Mouse (Mus musculus): ENCODE results near the gene Pde4dip. TPM values are rescaled to one million over a fixed set of nuclear protein-coding genes. Genes with fewer than 3 reads are reported as not detected.

The Pde4dip gene
- polyA plus RNA-seq, 1 experiment from 2014 or later, result 50.7 TPM

DNA sequence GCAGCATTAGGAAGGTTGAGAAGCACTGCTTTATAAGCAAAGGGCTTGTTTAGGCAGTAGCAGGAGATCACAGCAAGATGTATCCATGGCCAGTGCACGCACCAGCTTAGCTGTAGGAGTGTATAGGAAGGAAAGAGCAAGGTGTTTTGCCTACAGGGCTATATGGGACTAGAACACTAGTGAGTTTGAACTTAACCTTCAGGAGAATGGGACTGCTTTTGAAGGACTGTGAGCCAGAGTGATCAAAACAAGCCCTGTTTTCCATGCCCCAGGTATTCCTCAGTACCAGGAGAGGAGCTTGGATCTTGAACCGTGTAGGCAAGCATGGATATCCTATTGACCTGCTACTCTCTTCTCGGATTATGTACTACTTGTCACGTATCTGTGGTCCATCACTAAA is 247.1 kb downstream of the Pde4dip start:
- no peaks in the 10 kb centered on the region for H3K4me1 ChIP-seq
- H3K9ac ChIP-seq, result no peak overlapping the region
- no peaks in the 10 kb centered on the region for H3K27me3 ChIP-seq
- 90% methylated on average over 4 of the region's 4 CpGs for WGBS
- H3K27ac ChIP-seq, result no peak overlapping the region
- H3K4me3 ChIP-seq, result no peak overlapping the region
- no peak for ATAC-seq (ENCODE audit: low FRiP score)
- H3K9me3 ChIP-seq (replicated peaks), result no peaks in the 10 kb centered on the region
- no peaks in the 10 kb centered on the region for H3K36me3 ChIP-seq
- no peak overlapping the region for H3K4me2 ChIP-seq (replicated peaks)

Small RNA genes lying within 50 kb of the gene (microRNA-seq; reads per million reads assigned to microRNA genes)
- gene Mir7225, result not detected

Other genes starting within 250 kb of the Pde4dip start
- gene Prkab2, start 230.5 kb downstream of the Pde4dip start, polyA plus RNA-seq (2016; fragmentation: Nextera tagmentation; extraction: Ambion mirVana), result 9.3 and 10.7 TPM in 2 replicates
- not detected in 2 replicates for gene Gm17651, start 214.0 kb downstream of the Pde4dip start, polyA plus RNA-seq (2016; fragmentation: Nextera tagmentation; extraction: Ambion mirVana)
- 104 and 114 TPM in 2 replicates for gene Sec22b, start 12.5 kb upstream of the Pde4dip start, polyA plus RNA-seq (2016; fragmentation: Nextera tagmentation; extraction: Ambion mirVana)
- 26.5 and 30.1 TPM in 2 replicates for gene Notch2, start 124.8 kb upstream of the Pde4dip start, polyA plus RNA-seq (2016; fragmentation: Nextera tagmentation; extraction: Ambion mirVana)

All from hindbrain, embryonic 12.5 days (tissue).